ENCODE assay signal across 14 mouse cellular contexts in the genomic region with DNA sequence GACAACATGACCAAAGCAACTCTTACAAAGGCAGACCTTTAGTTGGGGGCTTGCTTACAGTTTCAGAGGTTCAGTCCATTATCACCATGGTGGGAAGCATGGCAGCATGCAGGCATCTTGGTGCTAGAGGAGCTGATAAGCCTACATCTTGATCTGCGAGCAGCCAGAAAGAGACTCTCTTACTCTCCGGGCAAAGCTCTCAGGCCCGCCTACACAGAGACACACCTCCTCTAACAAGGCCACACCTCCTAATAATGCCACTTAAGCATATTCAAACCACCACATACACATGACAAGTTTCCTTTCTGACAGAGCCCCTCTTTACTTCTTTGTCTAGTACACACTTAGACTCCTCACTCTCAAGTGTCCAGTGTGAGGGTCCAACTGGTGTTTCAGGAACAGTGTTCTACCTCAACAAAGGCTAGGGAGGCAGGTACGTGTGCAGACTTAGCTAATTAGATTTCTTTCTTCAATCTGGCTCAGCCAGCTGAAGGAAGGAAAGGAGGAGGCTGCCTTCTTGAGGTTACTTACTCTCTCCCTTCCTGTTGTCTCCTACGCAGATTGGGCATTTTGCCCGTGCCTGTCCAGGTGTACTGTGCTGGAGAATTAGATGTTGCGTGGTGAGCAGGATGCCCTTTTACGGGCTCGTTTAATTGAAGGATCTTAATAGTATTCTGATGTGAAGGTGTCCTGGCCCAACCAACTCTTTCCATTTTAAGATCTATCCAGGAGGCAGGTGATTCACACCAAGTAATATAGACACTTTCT.
DNase-seq lines count a peak whose midpoint lies in the region; ATAC-seq and TF ChIP-seq lines count a peak whose summit lies in the region.
"Had no signal": no experiment of that assay in that cellular context is flagged by ENCODE, and none has a peak within 500 bp of the region (broad histone marks: within the 10 kb centered on the region; RNA-seq: fewer than 3 reads in every experiment).

No protein-coding gene starts in this region.

- 65% methylated on average over 9 of the region's 9 CpGs for WGBS in kidney, embryonic 16.5 days
- 52% methylated on average over 9 of the region's 9 CpGs for WGBS in liver, embryonic 13.5 days (ENCODE audit: insufficient replicate concordance)
- WGBS in forebrain, embryonic 15.5 days: 64% methylated on average over 9 of the region's 9 CpGs
- 66% methylated on average over 9 of the region's 9 CpGs for WGBS in thymus, adult 2 months

- no peak for TF ChIP-seq CTCF in thymus, adult 2 months (IDR thresholded peaks at IDR 0.05; ENCODE audit: borderline replicate concordance, control insufficient read depth, extremely low read depth, insufficient read depth, low read length, poor library complexity)

- H3K4me1 ChIP-seq in kidney, embryonic 16.5 days (ENCODE audit: insufficient read depth, low read length): peaks cover 13% of the 10 kb centered on the region
- H3K4me1 ChIP-seq in liver, embryonic 13.5 days (replicated peaks): peaks cover 92% of the 10 kb centered on the region
- H3K4me1 ChIP-seq in forebrain, embryonic 15.5 days: peaks cover 33% of the 10 kb centered on the region
- H3K4me1 ChIP-seq in thymus, adult 2 months (replicated peaks; ENCODE audit: control insufficient read depth, insufficient read depth, low read length): peaks cover 7% of the 10 kb centered on the region

- no peaks in the 10 kb centered on the region for H3K9me3 ChIP-seq in kidney, embryonic 16.5 days (ENCODE audit: low read length)
- H3K9me3 ChIP-seq in liver, embryonic 13.5 days (replicated peaks): no peaks in the 10 kb centered on the region
- no peaks in the 10 kb centered on the region for H3K9me3 ChIP-seq in forebrain, embryonic 15.5 days
- H3K9me3 ChIP-seq: heart, embryonic 15.5 days; midbrain, embryonic 13.5 days; neural tube, embryonic 12.5 days had no signal

- H3K4me3 ChIP-seq in kidney, embryonic 16.5 days (ENCODE audit: low read length): no peak overlapping the region
- H3K4me3 ChIP-seq in liver, embryonic 13.5 days (replicated peaks): no peak overlapping the region
- no peak overlapping the region for H3K4me3 ChIP-seq in forebrain, embryonic 15.5 days
- no peak overlapping the region for H3K4me3 ChIP-seq in thymus, adult 2 months (ENCODE audit: control insufficient read depth, insufficient read depth, low read length)
- H3K4me3 ChIP-seq: heart, embryonic 15.5 days; midbrain, embryonic 13.5 days; neural tube, embryonic 12.5 days had no signal

- no peak overlapping the region for H3K9ac ChIP-seq in kidney, embryonic 16.5 days (replicated peaks; ENCODE audit: low read length)
- no peak overlapping the region for H3K9ac ChIP-seq in liver, embryonic 13.5 days
- H3K9ac ChIP-seq in forebrain, embryonic 15.5 days (replicated peaks): no peak overlapping the region
- H3K9ac ChIP-seq: heart, embryonic 15.5 days; hindbrain, embryonic 14.5 days; midbrain, embryonic 13.5 days; neural tube, embryonic 12.5 days had no signal

- no peak overlapping the region for H3K4me2 ChIP-seq in kidney, embryonic 16.5 days (replicated peaks; ENCODE audit: low read depth, low read length)
- H3K4me2 ChIP-seq in liver, embryonic 13.5 days: no peak overlapping the region
- H3K4me2 ChIP-seq in forebrain, embryonic 15.5 days (replicated peaks): no peak overlapping the region
- H3K4me2 ChIP-seq: heart, embryonic 15.5 days; hindbrain, embryonic 14.5 days; midbrain, embryonic 13.5 days; neural tube, embryonic 12.5 days had no signal

- no peaks in the 10 kb centered on the region for H3K27me3 ChIP-seq in kidney, embryonic 16.5 days (ENCODE audit: insufficient read depth, low read length)
- H3K27me3 ChIP-seq in liver, embryonic 13.5 days: no peaks in the 10 kb centered on the region
- H3K27me3 ChIP-seq in forebrain, embryonic 15.5 days: no peaks in the 10 kb centered on the region
- H3K27me3 ChIP-seq in thymus, adult 2 months (ENCODE audit: control insufficient read depth, insufficient read depth, low read length): no peaks in the 10 kb centered on the region
- H3K27me3 ChIP-seq: heart, embryonic 15.5 days; midbrain, embryonic 13.5 days; neural tube, embryonic 12.5 days had no signal

- no peaks in the 10 kb centered on the region for H3K36me3 ChIP-seq in kidney, embryonic 16.5 days (ENCODE audit: insufficient read depth, low read length)
- H3K36me3 ChIP-seq in liver, embryonic 13.5 days: peaks cover 6% of the 10 kb centered on the region; the same call in 1 of the 2 replicates
- H3K36me3 ChIP-seq in forebrain, embryonic 15.5 days: no peaks in the 10 kb centered on the region
- no peaks in the 10 kb centered on the region for H3K36me3 ChIP-seq in thymus, adult 2 months (ENCODE audit: control insufficient read depth, insufficient read depth, low read length)
- H3K36me3 ChIP-seq: heart, embryonic 15.5 days; midbrain, embryonic 13.5 days; neural tube, embryonic 12.5 days had no signal

- DNase-seq in kidney, postnatal 14 days: peak; percentile 22
- DNase-seq in brain, adult 2 months (ENCODE audit: low read depth, low spot score): peak; percentile 50
- peak; percentile 42 for DNase-seq in liver, embryonic 13.5 days
- DNase-seq in thymus, adult 2 months: no peak
- DNase-seq: adrenal gland, postnatal 14 days; embryo, embryonic 11 days; right cerebral cortex, postnatal 4 days had no signal

- no peak overlapping the region for H3K27ac ChIP-seq in kidney, embryonic 16.5 days (ENCODE audit: low read length)
- no peak overlapping the region for H3K27ac ChIP-seq in liver, embryonic 13.5 days
- H3K27ac ChIP-seq in forebrain, embryonic 15.5 days (replicated peaks): no peak overlapping the region
- H3K27ac ChIP-seq in thymus, adult 2 months (ENCODE audit: control insufficient read depth, insufficient read depth, low read length): no peak overlapping the region
- H3K27ac ChIP-seq: heart, embryonic 15.5 days; hindbrain, embryonic 14.5 days; midbrain, embryonic 13.5 days; neural tube, embryonic 12.5 days had no signal

- TF ChIP-seq POLR2A in thymus, adult 2 months (IDR thresholded peaks at IDR 0.05; ENCODE audit: control insufficient read depth, extremely low read depth, insufficient read depth, low read length, poor library complexity): no peak

- no peak for ATAC-seq in kidney, embryonic 16.5 days (ENCODE audit: low FRiP score, low TSS enrichment)
- peak; percentile 60 for ATAC-seq in CD4-positive, CD25-positive, alpha-beta regulatory T cell, adult 4 months
- ATAC-seq in liver, embryonic 13.5 days (ENCODE audit: low read depth): peak; percentile 82
- ATAC-seq in forebrain, embryonic 15.5 days (replicated peaks): no peak
- ATAC-seq: midbrain, embryonic 13.5 days had no signal

Comparison
In these comparisons a context has a peak if more than half of its experiments do, and no peak if none do; other contexts are left out.
1. ATAC-seq: peak in CD4-positive, CD25-positive, alpha-beta regulatory T cell, adult 4 months (single experiment) and liver, embryonic 13.5 days (single experiment); none in kidney, embryonic 16.5 days (single experiment) and forebrain, embryonic 15.5 days (single experiment).